Mouse (Mus musculus) heart, embryonic 13.5 days (tissue): Measurements from ENCODE around the gene Etfrf1. TPM values are rescaled to one million over a fixed set of nuclear protein-coding genes. Genes with fewer than 3 reads are reported as not detected.
A peak's percentile ranks its signal among the peaks of the same experiment; 100 is the strongest.

ENCODE experiments used
- ATAC-seq: fragments of 200-750 bp; cut with Nextera tagmentation; 2 replicates; pipeline ENCODE4 v1.8.0; 2017; ENCODE audit warnings: moderate TSS enrichment; ENCODE audit not compliant: insufficient number of reproducible peaks, low FRiP score, low TSS enrichment; ENCODE audit errors: extremely low read depth
- H3K27ac ChIP-seq: fragments of 300-500 bp; sonication (generic); replicated peaks from 2 replicates; pipeline ENCODE4 v1.5.1; 2015; ENCODE audit warnings: moderate library complexity, mild to moderate bottlenecking, inconsistent platforms
- H3K27me3 ChIP-seq: fragments of 300-500 bp; sonication (generic); replicated peaks from 2 replicates; pipeline ENCODE4 v1.6.1; 2015; ENCODE audit warnings: mild to moderate bottlenecking, inconsistent platforms
- H3K36me3 ChIP-seq: fragments of 300-500 bp; sonication (generic); 2 replicates; pipeline ENCODE4 v1.6.1; 2015; ENCODE audit warnings: mild to moderate bottlenecking, inconsistent platforms
- H3K4me1 ChIP-seq: fragments of 300-500 bp; sonication (generic); 2 replicates; pipeline ENCODE4 v1.6.1; 2015; ENCODE audit warnings: inconsistent platforms
- H3K4me2 ChIP-seq: fragments of 300-500 bp; sonication (generic); 2 replicates; pipeline ENCODE4 v1.6.1; 2015; ENCODE audit warnings: inconsistent platforms, mild to moderate bottlenecking, moderate library complexity
- H3K4me3 ChIP-seq: fragments of 300-500 bp; sonication (generic); 2 replicates; pipeline ENCODE4 v1.5.1; 2015; ENCODE audit warnings: moderate library complexity, mild to moderate bottlenecking, inconsistent platforms
- H3K9ac ChIP-seq: fragments of 300-500 bp; sonication (generic); 2 replicates; pipeline ENCODE4 v1.6.1; 2015; ENCODE audit warnings: inconsistent platforms, mild to moderate bottlenecking, moderate library complexity
- H3K9me3 ChIP-seq: fragments of 300-500 bp; sonication (generic); 2 replicates; pipeline ENCODE4 v1.6.1; 2016; ENCODE audit warnings: inconsistent platforms
- WGBS: fragments of 180-500 bp; shearing (Covaris S2); methylation state at CpG from one replicate; pipeline ENCODE4 v1.1.7; 2015; ENCODE audit warnings: mixed read lengths; 5-methylcytosine and 5-hydroxymethylcytosine counted together
- polyA plus RNA-seq: library from polyadenylated mRNA; unstranded; fragments of >200 nt; fragmentation: Nextera tagmentation; extraction: Ambion mirVana; gene quantifications from 2 replicates; pipeline ENCODE4 v1.2.1, GENCODE M21; 2015

Gene Etfrf1
- polyA plus RNA-seq, 1 experiment from 2014 or later: 52.7 TPM

DNA sequence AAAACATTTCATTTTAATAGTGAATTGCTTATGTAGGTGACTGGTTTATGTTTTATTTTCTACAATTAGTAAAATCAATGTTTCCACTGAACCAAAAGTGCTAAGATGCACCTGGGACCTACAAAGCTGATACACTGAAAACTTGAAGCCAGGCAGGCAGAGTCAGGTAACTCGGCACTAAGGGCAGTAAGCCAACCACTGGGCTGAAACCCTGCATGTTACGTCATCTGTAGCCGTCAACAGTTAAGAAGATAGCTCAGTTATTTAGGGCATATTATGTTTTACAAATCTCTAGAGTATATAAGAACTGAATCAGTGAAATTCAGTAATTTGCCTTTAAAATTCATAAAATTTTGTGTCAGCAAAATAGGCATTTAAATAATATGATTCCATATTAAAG lies 15.4 kb downstream of the Etfrf1 start:
- ATAC-seq: no peak
- Histone ChIP-seq H3K9me3 (no peaks in the 10 kb centered on the region), H3K36me3 (peaks cover 43% of the 10 kb centered on the region), H3K4me2 (no peak overlapping the region), H3K4me3 (no peak overlapping the region), H3K4me1 (no peaks in the 10 kb centered on the region), H3K27ac (no peak overlapping the region), H3K27me3 (no peaks in the 10 kb centered on the region), H3K9ac (no peak overlapping the region)
- WGBS: 81% methylated on average over 3 of the region's 3 CpGs

DNA sequence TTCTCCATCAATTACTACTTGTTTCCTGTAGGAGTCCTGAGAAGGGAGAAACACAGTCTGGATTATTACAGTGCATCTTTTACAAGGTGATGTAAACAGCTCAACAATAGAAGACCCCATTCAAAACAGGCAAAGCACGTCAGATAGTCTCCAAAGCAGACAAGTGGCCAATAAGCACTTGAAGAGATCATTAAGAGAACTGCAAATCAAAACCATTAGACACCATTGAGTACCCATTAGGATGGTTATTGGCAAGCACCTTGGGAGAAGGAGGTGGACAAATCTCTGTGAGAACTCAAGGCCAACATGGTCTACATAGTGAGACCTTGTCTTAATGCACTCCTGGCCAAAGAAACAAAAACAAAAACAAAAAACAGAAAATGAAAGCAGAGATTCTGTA lies 23.5 kb downstream of the Etfrf1 start:
- no peak overlapping the region for H3K9ac ChIP-seq
- H3K4me3 ChIP-seq: no peak overlapping the region
- peaks cover 32% of the 10 kb centered on the region for H3K36me3 ChIP-seq
- H3K4me1 ChIP-seq: no peaks in the 10 kb centered on the region
- H3K27me3 ChIP-seq: no peaks in the 10 kb centered on the region
- 92% methylated on average over 1 of the region's 1 CpGs for WGBS
- no peak overlapping the region for H3K27ac ChIP-seq
- ATAC-seq: no peak
- H3K4me2 ChIP-seq: no peak overlapping the region
- no peaks in the 10 kb centered on the region for H3K9me3 ChIP-seq

DNA sequence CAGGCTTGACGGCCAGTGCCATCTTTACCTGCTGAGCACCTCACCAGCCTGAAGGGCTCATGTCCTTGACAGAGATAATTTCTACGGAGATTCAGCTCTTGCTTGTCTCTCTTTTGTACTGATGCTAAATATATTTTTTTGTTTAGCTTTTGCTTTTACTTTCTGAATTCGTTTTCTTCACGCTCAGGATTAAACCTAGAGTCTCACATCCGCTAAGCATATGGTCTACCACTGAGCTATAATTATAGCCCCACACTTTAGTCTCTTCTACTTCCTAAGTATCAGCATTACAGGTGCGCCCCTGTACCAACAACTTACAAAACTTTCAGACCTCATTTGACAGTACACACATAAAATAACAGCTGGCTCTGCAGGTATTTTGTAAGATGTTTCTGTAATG lies 24.4 kb downstream of the Etfrf1 start:
- Histone ChIP-seq H3K4me2 (no peak overlapping the region), H3K36me3 (peaks cover 34% of the 10 kb centered on the region), H3K4me1 (no peaks in the 10 kb centered on the region), H3K4me3 (no peak overlapping the region), H3K9ac (no peak overlapping the region), H3K9me3 (no peaks in the 10 kb centered on the region), H3K27ac (no peak overlapping the region), H3K27me3 (no peaks in the 10 kb centered on the region)
- ATAC-seq: no peak
- 77% methylated on average over 6 of the region's 6 CpGs for WGBS

DNA sequence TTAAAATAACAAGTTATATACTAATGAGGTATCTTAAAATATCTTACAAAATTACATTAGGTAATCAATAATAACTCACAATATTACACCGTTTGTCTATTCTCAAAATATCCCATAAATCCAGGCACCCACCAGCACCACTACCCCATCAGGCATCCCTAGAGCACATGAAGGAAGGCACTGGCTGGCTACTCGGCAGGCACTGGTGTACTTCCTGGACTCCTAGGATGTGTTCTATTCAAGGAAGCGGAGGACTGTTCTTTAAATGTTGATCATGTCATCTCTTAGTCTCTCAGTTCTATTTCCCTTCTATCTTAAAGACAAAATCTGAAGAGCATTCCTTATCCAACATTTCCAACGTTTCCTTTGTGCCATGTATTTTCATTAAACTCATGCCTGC lies 26.2 kb downstream of the Etfrf1 start:
- H3K9ac ChIP-seq: no peak overlapping the region
- ATAC-seq: no peak
- no peak overlapping the region for H3K4me3 ChIP-seq
- H3K36me3 ChIP-seq: peaks cover 33% of the 10 kb centered on the region
- no peaks in the 10 kb centered on the region for H3K4me1 ChIP-seq
- H3K27ac ChIP-seq: no peak overlapping the region
- no peaks in the 10 kb centered on the region for H3K27me3 ChIP-seq
- H3K9me3 ChIP-seq: no peaks in the 10 kb centered on the region
- WGBS: 62% methylated on average over 4 of the region's 4 CpGs
- no peak overlapping the region for H3K4me2 ChIP-seq

DNA sequence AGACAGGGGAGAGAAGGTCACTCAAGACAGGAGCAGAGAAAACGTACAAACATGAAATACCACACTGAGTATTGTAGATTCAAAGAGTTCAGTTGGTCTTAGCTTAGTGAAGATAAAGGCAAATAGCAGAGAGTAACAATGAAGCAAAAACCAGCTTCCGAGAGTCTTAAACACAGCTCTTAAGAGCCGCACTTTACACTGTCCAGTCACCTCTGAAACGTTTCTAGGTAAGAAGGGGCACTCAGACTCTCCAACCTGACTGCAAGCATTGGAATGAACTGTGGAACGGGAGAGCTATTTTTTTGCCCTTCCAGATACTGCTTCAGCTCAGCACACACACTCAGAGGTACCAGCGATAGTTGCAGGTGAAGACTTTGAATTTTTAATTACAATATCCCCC lies 29.4 kb downstream of the Etfrf1 start:
- no peak for ATAC-seq
- WGBS: 82% methylated on average over 6 of the region's 6 CpGs
- no peak overlapping the region for H3K27ac ChIP-seq

DNA sequence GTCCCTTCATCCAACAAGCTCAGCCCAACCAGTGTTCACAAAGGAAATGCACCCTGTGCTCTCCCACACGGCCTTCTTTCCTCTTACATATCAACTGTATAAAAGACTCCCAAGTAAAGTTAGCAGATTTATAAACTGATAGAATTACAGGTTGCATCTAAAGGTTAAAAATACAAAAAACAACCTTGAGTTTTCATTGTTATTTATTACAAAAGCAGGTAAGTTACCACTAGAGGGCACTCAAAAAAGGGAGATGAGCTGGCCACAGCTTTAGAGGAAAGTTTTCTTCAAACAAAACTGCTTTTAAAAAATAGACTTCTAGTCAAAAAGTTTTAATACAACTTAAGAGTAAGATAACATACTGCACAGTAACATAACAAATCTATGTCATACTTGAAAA lies 31.6 kb downstream of the Etfrf1 start:
- Histone ChIP-seq H3K9ac (no peak overlapping the region), H3K4me1 (peaks cover 6% of the 10 kb centered on the region), H3K4me3 (no peak overlapping the region), H3K9me3 (no peaks in the 10 kb centered on the region), H3K36me3 (peaks cover 54% of the 10 kb centered on the region), H3K27me3 (no peaks in the 10 kb centered on the region), H3K4me2 (no peak overlapping the region), H3K27ac (no peak overlapping the region)
- no peak for ATAC-seq
- WGBS: 25% methylated on average over 1 of the region's 1 CpGs

More for the DNA sequence above, 29.4 kb downstream of the Etfrf1 start:
- H3K9ac ChIP-seq: no peak overlapping the region
- H3K36me3 ChIP-seq: peaks cover 43% of the 10 kb centered on the region
- no peak overlapping the region for H3K4me2 ChIP-seq
- H3K4me3 ChIP-seq: no peak overlapping the region
- no peaks in the 10 kb centered on the region for H3K27me3 ChIP-seq
- H3K9me3 ChIP-seq: no peaks in the 10 kb centered on the region
- H3K4me1 ChIP-seq: no peaks in the 10 kb centered on the region

DNA sequence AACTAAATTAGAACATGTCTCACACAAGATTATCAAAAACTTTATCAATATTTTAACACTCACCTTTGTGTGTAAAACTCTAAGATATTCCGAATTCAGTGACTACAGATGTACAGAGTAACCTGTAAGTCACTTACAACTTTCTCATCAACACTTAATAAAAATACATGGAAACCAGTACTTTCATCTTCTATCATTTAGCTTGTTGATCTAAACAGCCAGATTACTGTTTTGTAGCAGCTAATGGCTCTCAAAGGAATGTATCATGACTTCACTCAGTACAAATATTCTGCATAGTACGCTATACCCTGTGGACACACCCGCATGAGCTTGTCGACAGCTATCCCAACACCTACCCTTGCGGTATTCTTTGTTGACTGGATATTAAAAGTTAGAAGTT lies 35.9 kb downstream of the Etfrf1 start:
- no peaks in the 10 kb centered on the region for H3K9me3 ChIP-seq
- no peak overlapping the region for H3K9ac ChIP-seq
- ATAC-seq: no peak
- H3K4me1 ChIP-seq: peaks cover 28% of the 10 kb centered on the region
- no peak overlapping the region for H3K4me3 ChIP-seq
- H3K36me3 ChIP-seq: peaks cover 30% of the 10 kb centered on the region
- no peak overlapping the region for H3K27ac ChIP-seq
- WGBS: 75% methylated on average over 5 of the region's 5 CpGs
- H3K27me3 ChIP-seq: peaks cover 14% of the 10 kb centered on the region
- H3K4me2 ChIP-seq: no peak overlapping the region

DNA sequence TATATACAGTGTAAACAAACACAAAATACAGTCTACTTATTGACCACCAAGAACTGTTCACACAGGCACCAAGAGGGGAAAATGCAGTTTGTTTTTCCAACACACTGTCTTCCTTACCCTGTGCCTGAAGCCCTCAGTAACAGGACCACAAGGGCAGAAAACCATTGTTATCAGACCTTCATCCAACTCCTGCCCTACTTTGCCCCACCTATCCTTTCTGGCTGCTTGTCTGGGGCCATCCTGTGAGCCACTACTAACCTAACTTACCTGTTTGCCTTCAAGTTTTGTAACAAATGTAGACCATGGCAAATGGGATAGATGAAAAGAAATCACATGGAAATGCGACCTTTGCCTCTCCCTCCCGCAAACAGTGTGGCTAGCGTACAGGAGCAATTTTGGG lies 37.0 kb downstream of the Etfrf1 start:
- peak overlapping the region; percentile 3; the same call in 1 of the 2 replicates for H3K4me3 ChIP-seq
- WGBS: 85% methylated on average over 3 of the region's 3 CpGs

DNA sequence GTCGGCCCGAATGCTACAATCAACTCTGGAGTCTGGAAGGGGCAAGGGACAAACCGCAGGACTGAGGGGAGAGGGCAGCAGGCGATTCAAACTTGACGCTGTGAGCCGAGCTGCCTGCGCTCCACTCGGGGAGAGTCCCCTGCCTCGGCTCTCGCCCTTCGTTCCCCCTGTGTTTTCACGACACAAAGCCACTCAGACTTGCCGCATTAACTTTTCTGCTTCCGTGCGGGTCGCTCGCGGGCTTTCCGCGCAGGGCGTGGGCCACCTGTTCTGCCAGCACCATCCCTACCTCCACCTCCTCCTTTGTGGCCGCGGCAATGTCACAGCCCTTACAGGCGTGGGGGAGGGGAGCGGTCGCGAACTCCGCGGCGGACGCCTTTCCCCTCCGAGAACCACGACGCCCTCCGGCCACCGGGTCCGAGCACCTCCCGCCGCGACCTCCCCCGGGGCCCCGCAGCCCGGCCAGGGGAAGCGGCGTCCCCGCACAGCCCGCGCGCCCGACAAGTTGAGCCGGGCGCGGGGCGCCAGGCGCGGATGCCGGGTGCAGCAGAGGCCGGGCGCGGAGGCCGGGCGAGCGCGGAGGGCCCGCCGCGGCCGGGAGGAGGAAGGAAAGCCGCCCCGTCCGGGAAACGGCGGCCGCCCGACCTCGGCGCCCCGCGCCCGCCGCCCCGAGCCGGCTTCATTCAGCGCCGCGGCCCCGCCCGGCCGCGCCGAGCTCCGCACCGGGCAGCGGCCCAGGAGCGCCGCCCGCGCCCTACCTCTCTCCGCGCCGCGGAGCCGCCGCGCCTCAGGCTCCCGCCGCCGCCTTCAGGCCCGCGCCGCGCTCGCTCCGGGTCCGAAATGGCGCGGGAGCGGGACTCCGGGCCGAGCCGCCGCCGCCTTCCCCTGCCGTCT lies 38.6 kb downstream of the Etfrf1 start:
- peak overlapping the region; percentile 83 for H3K27ac ChIP-seq
- H3K4me2 ChIP-seq: peak overlapping the region; percentile 89
- H3K27me3 ChIP-seq: peaks cover 39% of the 10 kb centered on the region
- peak; percentile 66 for ATAC-seq
- no peaks in the 10 kb centered on the region for H3K9me3 ChIP-seq
- peaks cover 28% of the 10 kb centered on the region for H3K4me1 ChIP-seq
- H3K9ac ChIP-seq: peak overlapping the region; percentile 98
- peaks cover 19% of the 10 kb centered on the region for H3K36me3 ChIP-seq
- under 1% methylated on average over 70 of the region's 124 CpGs for WGBS
- peak overlapping the region; percentile 91 for H3K4me3 ChIP-seq

More for the DNA sequence above, 37.0 kb downstream of the Etfrf1 start:
- peak overlapping the region; percentile 64; the same call in 1 of the 2 replicates for H3K9ac ChIP-seq
- H3K4me2 ChIP-seq: peak overlapping the region; percentile 89
- H3K27me3 ChIP-seq: peaks cover 24% of the 10 kb centered on the region
- peaks cover 28% of the 10 kb centered on the region for H3K4me1 ChIP-seq
- no peaks in the 10 kb centered on the region for H3K9me3 ChIP-seq
- H3K36me3 ChIP-seq: peaks cover 30% of the 10 kb centered on the region
- H3K27ac ChIP-seq: no peak overlapping the region
- ATAC-seq: no peak

DNA sequence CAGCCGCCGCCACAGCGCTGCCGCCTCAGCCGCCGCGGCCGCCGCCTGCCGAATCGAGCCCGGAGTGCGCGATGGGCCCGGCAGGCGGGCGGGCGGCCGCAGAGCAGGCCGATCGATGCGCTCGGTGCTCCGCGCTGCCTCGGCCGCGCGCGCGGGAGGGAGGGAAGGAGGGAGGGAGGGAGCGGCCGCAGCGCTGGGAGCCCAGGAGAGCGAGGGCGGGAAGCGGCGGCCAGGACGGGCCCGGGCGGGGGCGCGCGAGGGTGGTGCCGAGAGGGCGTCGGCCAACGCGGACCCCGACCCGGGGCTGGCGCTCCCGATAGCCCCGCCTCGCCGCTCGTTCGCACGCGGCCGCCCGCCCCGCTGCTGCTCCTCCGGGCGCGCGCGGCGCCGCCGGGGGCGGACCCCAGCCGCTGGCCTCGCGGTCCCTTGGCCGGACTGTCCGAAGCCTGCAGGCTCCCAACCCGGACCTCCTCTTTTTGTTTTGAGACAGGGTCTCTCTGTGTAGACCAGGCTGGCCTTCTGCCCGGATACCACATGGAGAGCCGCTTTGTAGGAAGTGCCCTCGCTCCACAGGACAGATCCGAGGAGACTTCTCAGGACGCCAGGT lies 39.4 kb downstream of the Etfrf1 start, which contains the start of gene Kras:
Gene Kras (minus strand): TSS at position 55 of the 607 bp plus-strand sequence.
- peaks cover 28% of the 10 kb centered on the region for H3K4me1 ChIP-seq
- no peaks in the 10 kb centered on the region for H3K9me3 ChIP-seq
- peak; percentile 93 for ATAC-seq
- under 1% methylated on average over 47 of the region's 83 CpGs for WGBS
- H3K27me3 ChIP-seq: peaks cover 45% of the 10 kb centered on the region
- H3K27ac ChIP-seq: peak within 1 kb of the TSS; percentile 83
- H3K9ac ChIP-seq: peak within 1 kb of the TSS; percentile 98
- H3K4me3 ChIP-seq: peak within 1 kb of the TSS; percentile 91
- H3K4me2 ChIP-seq: peak within 1 kb of the TSS; percentile 89
- peaks cover 11% of the 10 kb centered on the region for H3K36me3 ChIP-seq

DNA sequence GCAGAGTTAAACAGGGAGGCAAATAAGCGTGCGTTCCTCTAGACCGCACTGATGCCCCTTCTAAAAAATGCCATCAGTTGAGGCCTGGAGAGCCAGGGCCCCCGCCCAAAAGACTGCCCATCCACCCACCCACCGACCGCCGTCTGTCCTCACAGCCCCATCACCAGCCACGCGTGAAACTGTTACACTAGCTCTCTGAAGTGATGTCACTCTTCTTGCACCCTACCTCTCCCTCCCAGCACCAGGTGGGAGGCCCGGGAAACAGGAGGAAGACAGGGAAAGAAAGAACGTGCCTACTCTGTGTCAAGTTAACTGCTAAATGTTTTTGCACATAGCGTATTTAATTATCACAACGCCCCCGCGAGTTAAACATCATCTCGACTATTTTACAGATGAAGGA lies 39.9 kb downstream of the Etfrf1 start:
- H3K9me3 ChIP-seq: no peaks in the 10 kb centered on the region
- no peak for ATAC-seq
- H3K4me2 ChIP-seq: peak overlapping the region; percentile 89
- H3K36me3 ChIP-seq: peaks cover 6% of the 10 kb centered on the region
- H3K4me3 ChIP-seq: peak overlapping the region; percentile 91
- peaks cover 28% of the 10 kb centered on the region for H3K4me1 ChIP-seq
- peaks cover 50% of the 10 kb centered on the region for H3K27me3 ChIP-seq
- H3K9ac ChIP-seq: peak overlapping the region; percentile 98
- peak overlapping the region; percentile 83 for H3K27ac ChIP-seq
- WGBS: 15% methylated on average over 16 of the region's 16 CpGs
